Mouse (Mus musculus): ENCODE results near the gene Gzmm. TPM values are rescaled to one million over a fixed set of nuclear protein-coding genes. Genes with fewer than 3 reads are reported as not detected.

Gzmm gene
- 1.3 and 1.4 TPM in 2 replicates for polyA plus RNA-seq (2015; fragmentation: Nextera tagmentation; extraction: Ambion mirVana)

DNA sequence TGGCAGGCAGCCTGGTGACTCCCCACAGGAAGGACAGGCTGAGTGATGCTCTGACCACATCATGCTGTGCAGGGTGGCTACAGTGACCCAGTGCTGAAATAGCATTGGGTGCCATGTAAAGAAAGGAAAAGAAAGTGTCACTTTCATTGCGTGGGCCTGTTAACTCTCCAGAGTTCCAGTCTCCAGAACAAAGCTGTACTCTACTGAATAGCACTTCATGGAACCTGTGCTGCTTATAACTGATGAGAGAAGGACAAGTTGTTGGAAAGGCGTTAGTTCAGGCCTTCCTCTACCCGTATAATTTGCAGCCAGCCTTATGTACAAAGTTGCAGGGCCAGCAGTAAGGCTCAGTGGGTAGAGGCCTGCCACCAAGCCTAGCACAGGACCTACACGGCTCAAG lies at the start of gene Gzmm:
TSS of gene Gzmm (plus strand) at position 301 of the 400 bp plus-strand sequence.
- Histone ChIP-seq H3K27me3 (no peaks in the 10 kb centered on the region), H3K9me3 (replicated peaks) (peaks cover 6% of the 10 kb centered on the region; the same call in 1 of the 2 replicates), H3K4me2 (no peak within 1 kb of the TSS), H3K36me3 (ENCODE audit: poor library complexity, severe bottlenecking) (peaks cover 58% of the 10 kb centered on the region), H3K4me1 (peaks cover 7% of the 10 kb centered on the region), H3K4me3 (no peak within 1 kb of the TSS), H3K9ac (no peak within 1 kb of the TSS), H3K27ac (no peak within 1 kb of the TSS; the same call in 1 of the 2 replicates)
- 85% methylated on average over 4 of the region's 4 CpGs for WGBS
- no peak for ATAC-seq

DNA sequence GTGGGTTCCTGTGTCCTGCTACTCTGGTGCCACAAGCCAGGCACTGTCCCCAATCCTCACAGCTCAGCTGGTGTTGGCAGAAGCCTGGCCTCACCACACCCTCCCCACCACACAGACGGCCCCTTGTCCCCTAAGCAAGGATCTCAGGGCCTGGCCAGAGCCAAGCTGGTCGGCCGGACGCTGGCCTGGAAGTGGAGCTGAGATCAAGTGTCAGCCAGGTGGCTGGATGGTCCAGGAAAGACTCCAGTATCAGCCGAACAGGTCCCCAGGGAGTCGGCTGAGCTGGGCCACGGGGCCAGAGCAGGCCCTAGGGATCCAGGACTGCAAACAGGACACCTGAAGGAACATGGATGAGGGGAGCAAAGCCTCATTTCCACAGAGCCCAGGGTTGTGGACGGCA lies 43.1 kb upstream of the Gzmm start, which contains the start of gene Odf3l2:
TSS of gene Odf3l2 (minus strand) at position 28 of the 400 bp plus-strand sequence.
- H3K27ac ChIP-seq: no peak within 1 kb of the TSS
- H3K4me3 ChIP-seq: no peak within 1 kb of the TSS
- ATAC-seq: no peak
- H3K4me1 ChIP-seq: no peaks in the 10 kb centered on the region
- no peak within 1 kb of the TSS for H3K4me2 ChIP-seq
- no peaks in the 10 kb centered on the region for H3K36me3 ChIP-seq (ENCODE audit: poor library complexity, severe bottlenecking)
- H3K27me3 ChIP-seq: no peaks in the 10 kb centered on the region
- no peaks in the 10 kb centered on the region for H3K9me3 ChIP-seq (replicated peaks)
- 78% methylated on average over 8 of the region's 8 CpGs for WGBS
- H3K9ac ChIP-seq: no peak within 1 kb of the TSS

DNA sequence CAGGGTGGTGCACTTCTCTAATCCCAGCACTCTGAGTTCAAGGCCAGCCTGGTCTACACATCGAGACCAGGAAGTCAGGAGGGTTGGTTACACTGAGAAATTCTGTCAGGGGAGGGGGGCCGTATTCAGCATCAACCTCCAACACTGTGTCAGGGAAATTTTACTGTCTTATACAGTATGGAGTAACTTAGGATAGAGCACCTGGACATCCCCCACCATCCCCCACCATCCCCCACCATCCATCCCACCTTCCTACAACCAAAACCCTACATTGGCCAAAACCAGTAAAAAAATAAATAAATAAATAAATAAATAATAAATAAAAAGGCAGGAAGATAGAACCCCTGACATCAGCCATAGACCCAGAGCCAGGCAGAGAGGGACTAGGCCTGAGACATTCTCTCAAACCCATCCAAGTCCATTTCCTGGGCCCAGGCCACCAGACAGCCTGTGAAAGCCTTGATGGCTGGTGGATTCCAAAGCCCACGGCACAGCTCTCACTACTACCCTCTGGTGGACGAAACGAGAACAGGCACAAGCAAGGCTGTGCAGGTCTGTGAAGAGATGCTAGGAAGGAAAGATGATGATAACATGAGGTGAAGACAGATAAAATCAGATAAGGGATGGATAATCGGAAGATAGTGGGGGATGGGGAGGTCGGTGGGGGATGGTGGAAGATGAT lies 39.6 kb upstream of the Gzmm start:
- Histone ChIP-seq H3K36me3 (ENCODE audit: poor library complexity, severe bottlenecking) (no peaks in the 10 kb centered on the region), H3K4me1 (no peaks in the 10 kb centered on the region), H3K4me3 (no peak overlapping the region), H3K9ac (no peak overlapping the region), H3K9me3 (replicated peaks) (no peaks in the 10 kb centered on the region), H3K27ac (no peak overlapping the region), H3K4me2 (no peak overlapping the region), H3K27me3 (no peaks in the 10 kb centered on the region; the same call in 1 of the 2 replicates)
- ATAC-seq: peak; percentile 79
- 29% methylated on average over 7 of the region's 7 CpGs for WGBS

DNA sequence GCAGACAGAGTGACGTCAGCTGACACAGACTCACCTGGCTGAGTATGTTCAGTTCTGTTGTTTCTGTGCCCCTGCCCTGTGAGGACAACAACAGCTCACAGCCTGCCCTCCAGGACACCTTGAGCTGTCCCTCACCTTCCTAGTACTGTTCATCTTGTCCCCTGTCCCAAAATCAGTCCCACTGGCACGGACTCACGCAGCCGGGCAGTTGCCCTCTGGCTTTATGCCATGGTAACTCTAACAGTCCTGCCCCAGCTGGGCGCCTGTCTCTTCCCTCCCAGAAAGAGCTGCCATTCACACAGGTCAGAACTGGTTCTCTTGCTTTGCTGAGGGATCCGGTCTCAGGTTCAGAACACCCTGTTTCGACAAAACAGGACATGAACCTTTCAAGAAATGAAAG lies 36.0 kb upstream of the Gzmm start:
- Histone ChIP-seq H3K4me3 (no peak overlapping the region), H3K4me1 (peaks cover 7% of the 10 kb centered on the region; the same call in 1 of the 2 replicates), H3K36me3 (ENCODE audit: poor library complexity, severe bottlenecking) (no peaks in the 10 kb centered on the region), H3K9ac (no peak overlapping the region), H3K27me3 (no peaks in the 10 kb centered on the region; the same call in 1 of the 2 replicates), H3K4me2 (no peak overlapping the region), H3K27ac (no peak overlapping the region), H3K9me3 (replicated peaks) (no peaks in the 10 kb centered on the region)
- WGBS: 85% methylated on average over 7 of the region's 7 CpGs
- no peak for ATAC-seq

DNA sequence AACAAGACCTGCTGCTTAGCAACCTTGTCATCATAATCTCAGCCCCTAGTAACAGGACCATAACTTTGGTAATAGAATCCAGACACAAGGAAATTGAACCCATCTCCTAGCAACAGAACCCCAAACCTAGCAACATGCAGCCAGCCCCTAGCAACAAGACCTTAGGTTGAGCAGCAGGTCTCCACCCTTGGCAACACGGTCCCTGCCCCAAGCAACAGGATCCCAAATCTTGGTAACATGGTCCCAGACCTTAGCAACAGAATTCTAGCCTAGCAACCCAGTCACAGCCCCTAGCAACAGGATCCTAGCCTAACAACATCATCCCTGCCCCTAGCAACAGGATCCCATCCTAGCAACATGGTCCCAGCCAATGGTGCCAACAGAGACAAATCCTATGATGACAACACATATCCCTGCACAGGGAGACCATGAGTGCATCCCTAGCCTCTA lies 33.8 kb upstream of the Gzmm start:
- Histone ChIP-seq H3K4me1 (peaks cover 7% of the 10 kb centered on the region; the same call in 1 of the 2 replicates), H3K4me2 (no peak overlapping the region), H3K4me3 (no peak overlapping the region), H3K27me3 (no peaks in the 10 kb centered on the region; the same call in 1 of the 2 replicates), H3K36me3 (ENCODE audit: poor library complexity, severe bottlenecking) (no peaks in the 10 kb centered on the region), H3K9me3 (replicated peaks) (no peaks in the 10 kb centered on the region), H3K27ac (0 out of 2 replicates have a peak overlapping the region, but pooled peaks have one; percentile 6), H3K9ac (no peak overlapping the region)
- WGBS: 35% methylated on average over 1 of the region's 1 CpGs
- peak; percentile 86 for ATAC-seq

DNA sequence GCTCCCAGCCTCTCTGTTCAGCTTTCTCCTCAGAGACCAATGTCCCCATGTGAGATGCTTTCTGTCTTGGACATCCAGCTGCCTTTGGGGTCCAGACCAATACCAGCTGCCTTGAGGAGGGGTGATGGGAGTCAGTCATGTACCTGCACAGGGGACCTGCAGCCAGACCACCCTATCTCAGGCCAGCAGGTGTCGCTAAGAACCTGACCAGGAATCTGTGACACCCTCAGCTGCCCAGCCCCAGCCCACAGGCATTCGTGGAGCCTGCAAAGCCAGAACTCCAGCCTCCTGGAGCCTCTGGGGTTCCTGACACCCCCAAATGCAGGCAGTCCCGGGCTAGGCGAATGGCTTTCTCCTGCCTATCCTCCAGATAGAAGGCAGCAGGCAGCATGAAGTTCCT lies 30.0 kb upstream of the Gzmm start:
- peaks cover 7% of the 10 kb centered on the region; the same call in 1 of the 2 replicates for H3K4me1 ChIP-seq
- no peaks in the 10 kb centered on the region for H3K9me3 ChIP-seq (replicated peaks)
- ATAC-seq: no peak
- no peak overlapping the region for H3K4me3 ChIP-seq
- H3K27me3 ChIP-seq: no peaks in the 10 kb centered on the region
- no peak overlapping the region for H3K27ac ChIP-seq
- no peak overlapping the region for H3K9ac ChIP-seq
- no peaks in the 10 kb centered on the region for H3K36me3 ChIP-seq (ENCODE audit: poor library complexity, severe bottlenecking)
- 21% methylated on average over 4 of the region's 4 CpGs for WGBS
- no peak overlapping the region for H3K4me2 ChIP-seq

DNA sequence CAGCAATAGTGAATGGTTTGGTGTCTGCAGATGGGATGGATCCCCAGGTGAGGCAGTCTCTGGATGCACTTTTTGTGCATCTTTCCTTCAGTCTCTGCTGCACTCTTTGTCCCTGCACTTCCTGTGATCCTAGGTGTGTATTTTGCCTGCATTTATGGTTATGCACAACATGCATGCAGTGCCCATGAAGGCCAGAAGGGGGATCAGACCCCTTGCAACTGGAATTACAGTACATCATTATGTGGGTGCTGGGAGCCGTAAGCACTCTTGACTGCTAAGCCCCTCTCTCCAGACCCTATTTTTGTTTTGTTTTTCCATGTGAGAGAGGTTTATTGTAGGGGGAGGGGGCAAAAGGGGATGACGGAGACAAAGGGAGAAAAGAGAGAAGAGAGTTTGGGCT lies 28.5 kb upstream of the Gzmm start:
- no peaks in the 10 kb centered on the region for H3K36me3 ChIP-seq (ENCODE audit: poor library complexity, severe bottlenecking)
- H3K9ac ChIP-seq: no peak overlapping the region
- H3K4me3 ChIP-seq: no peak overlapping the region
- 74% methylated on average over 2 of the region's 2 CpGs for WGBS
- peaks cover under 1% of the 10 kb centered on the region; the same call in 1 of the 2 replicates for H3K4me1 ChIP-seq
- no peak for ATAC-seq
- H3K27ac ChIP-seq: no peak overlapping the region
- no peak overlapping the region for H3K4me2 ChIP-seq
- no peaks in the 10 kb centered on the region for H3K27me3 ChIP-seq
- H3K9me3 ChIP-seq (replicated peaks): no peaks in the 10 kb centered on the region

DNA sequence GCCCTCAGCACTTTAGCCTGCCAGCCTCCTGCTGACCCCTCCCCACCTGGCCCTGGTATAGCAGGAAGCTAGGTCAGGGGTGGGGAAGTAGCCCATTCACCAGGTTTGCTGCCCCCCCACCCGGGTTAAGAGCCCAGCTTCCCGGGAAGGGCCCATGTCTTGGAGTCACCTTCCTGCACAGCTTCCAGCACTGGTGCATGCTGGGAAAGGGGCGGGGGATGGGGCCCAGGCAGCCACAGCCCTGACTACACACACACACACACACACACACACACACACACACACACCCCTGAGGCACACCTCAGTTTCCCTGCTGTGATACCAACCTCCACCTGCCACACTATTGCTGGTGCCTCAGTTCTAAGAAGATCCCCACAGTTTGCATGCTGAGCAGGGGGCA lies 27.0 kb upstream of the Gzmm start:
- WGBS: 38% methylated on average over 2 of the region's 3 CpGs
- no peaks in the 10 kb centered on the region for H3K9me3 ChIP-seq (replicated peaks)
- H3K9ac ChIP-seq: no peak overlapping the region
- no peaks in the 10 kb centered on the region; the same call in 1 of the 2 replicates for H3K4me1 ChIP-seq
- H3K27me3 ChIP-seq: no peaks in the 10 kb centered on the region
- H3K4me3 ChIP-seq: no peak overlapping the region
- no peak overlapping the region for H3K4me2 ChIP-seq
- no peaks in the 10 kb centered on the region for H3K36me3 ChIP-seq (ENCODE audit: poor library complexity, severe bottlenecking)
- H3K27ac ChIP-seq: no peak overlapping the region
- no peak for ATAC-seq

DNA sequence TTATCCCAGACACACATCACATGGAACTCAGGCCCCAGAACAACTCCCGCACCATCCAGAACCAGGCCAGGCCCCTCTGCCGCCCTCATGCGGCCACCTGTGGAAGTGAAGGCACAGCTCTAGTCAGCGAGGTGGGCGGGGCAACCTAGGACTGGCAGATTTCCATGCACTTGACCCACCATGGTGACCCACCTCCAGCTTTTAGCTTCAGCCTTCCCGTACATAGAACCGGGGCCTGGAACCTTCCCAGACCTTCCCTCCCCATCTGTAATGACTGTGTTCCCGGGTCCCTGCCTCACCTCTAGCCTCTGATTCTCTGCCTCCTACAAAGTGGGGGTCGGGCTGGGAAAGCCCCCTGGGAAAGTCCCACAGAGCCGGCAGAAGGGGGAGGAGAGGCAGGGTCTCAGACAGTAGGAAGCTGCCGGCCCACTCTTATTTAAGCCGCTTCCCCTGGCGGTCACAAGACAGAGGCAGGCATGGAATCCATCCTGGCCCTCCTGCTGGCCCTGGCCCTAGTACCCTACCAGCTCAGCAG lies 24.6 kb upstream of the Gzmm start, which contains the start of gene Madcam1:
TSS of gene Madcam1 (plus strand) at position 429 of the 535 bp plus-strand sequence.
- no peaks in the 10 kb centered on the region for H3K9me3 ChIP-seq (replicated peaks)
- H3K27me3 ChIP-seq: no peaks in the 10 kb centered on the region
- no peaks in the 10 kb centered on the region for H3K36me3 ChIP-seq (ENCODE audit: poor library complexity, severe bottlenecking)
- H3K27ac ChIP-seq: no peak within 1 kb of the TSS
- no peak within 1 kb of the TSS for H3K9ac ChIP-seq
- WGBS: 8% methylated on average over 13 of the region's 13 CpGs
- no peak; the same call in 1 of the 2 replicates for ATAC-seq
- H3K4me3 ChIP-seq: no peak within 1 kb of the TSS
- H3K4me2 ChIP-seq: no peak within 1 kb of the TSS
- peaks cover 6% of the 10 kb centered on the region for H3K4me1 ChIP-seq

DNA sequence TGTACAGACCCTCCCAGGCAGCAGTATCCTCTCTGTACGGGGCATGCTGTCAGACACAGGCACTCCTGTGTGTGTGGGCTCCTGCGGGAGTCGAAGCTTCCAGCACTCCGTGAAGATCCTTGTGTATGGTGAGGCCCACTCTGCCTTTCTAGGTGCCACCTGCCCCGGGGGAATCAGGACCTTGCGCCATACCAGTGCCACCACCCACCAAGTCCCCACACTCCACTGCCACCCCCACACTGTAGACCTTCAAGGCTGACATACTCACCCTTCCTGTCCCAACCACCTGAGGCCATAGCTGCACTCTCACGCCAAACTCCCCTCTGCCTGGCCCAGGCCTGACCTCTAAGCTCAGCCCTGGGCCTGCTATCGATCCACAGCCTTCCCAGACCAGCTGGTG lies 23.8 kb upstream of the Gzmm start:
- no peaks in the 10 kb centered on the region for H3K27me3 ChIP-seq
- H3K4me3 ChIP-seq: no peak overlapping the region
- H3K27ac ChIP-seq: no peak overlapping the region
- no peak overlapping the region for H3K4me2 ChIP-seq
- 90% methylated on average over 8 of the region's 8 CpGs for WGBS
- H3K36me3 ChIP-seq (ENCODE audit: poor library complexity, severe bottlenecking): no peaks in the 10 kb centered on the region
- H3K9ac ChIP-seq: no peak overlapping the region
- no peak for ATAC-seq
- H3K4me1 ChIP-seq: peaks cover 8% of the 10 kb centered on the region
- no peaks in the 10 kb centered on the region for H3K9me3 ChIP-seq (replicated peaks)

DNA sequence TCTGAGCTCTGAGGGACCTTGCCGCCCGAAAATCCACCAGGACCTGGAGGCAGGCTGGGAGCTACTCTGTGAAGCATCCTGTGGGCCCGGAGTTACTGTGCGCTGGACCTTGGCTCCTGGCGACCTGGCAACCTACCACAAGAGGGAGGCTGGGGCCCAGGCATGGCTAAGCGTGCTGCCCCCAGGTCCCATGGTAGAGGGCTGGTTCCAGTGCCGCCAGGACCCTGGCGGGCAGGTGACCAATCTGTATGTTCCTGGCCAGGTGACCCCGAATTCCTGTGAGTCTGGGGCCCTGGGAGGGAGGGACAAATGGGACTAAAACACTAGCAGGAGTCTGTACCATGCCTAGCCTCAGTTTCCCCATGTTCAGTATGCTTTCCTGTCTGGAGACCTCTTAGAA lies 22.3 kb upstream of the Gzmm start:
- WGBS: 78% methylated on average over 9 of the region's 9 CpGs
- Histone ChIP-seq H3K9me3 (replicated peaks) (no peaks in the 10 kb centered on the region), H3K4me3 (no peak overlapping the region), H3K4me2 (no peak overlapping the region), H3K9ac (no peak overlapping the region), H3K27ac (no peak overlapping the region), H3K36me3 (ENCODE audit: poor library complexity, severe bottlenecking) (no peaks in the 10 kb centered on the region), H3K4me1 (peaks cover 23% of the 10 kb centered on the region), H3K27me3 (no peaks in the 10 kb centered on the region)
- no peak for ATAC-seq

DNA sequence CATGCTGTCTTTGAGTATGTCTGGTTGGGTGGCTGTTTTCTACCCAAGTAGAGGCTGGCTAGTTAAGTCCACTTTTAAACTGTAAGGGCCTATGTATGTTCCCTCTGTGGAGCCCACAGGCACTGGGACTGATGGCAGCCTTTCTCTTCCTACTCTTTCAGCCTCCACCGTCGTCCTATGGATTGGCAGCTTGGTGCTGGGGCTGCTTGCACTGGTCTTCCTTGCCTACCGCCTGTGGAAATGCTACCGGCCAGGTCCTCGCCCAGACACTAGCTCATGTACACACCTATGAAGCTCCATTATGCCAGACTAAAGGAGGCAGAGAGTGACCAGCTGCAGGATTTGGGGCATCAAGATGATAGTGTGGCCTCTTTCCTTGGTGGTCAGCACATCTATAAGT lies 20.7 kb upstream of the Gzmm start:
- Histone ChIP-seq H3K36me3 (ENCODE audit: poor library complexity, severe bottlenecking) (peaks cover 13% of the 10 kb centered on the region), H3K4me1 (peaks cover 23% of the 10 kb centered on the region), H3K4me3 (no peak overlapping the region), H3K4me2 (peak overlapping the region; percentile 97), H3K9me3 (replicated peaks) (no peaks in the 10 kb centered on the region), H3K9ac (peak overlapping the region; percentile 37; the same call in 1 of the 2 replicates), H3K27me3 (no peaks in the 10 kb centered on the region), H3K27ac (peak overlapping the region; percentile 94)
- no peak for ATAC-seq
- WGBS: 85% methylated on average over 5 of the region's 5 CpGs

All from forebrain, embryonic 13.5 days (tissue).